Mouse (Mus musculus) Patski (cell line): Measurements from ENCODE around the gene Sarm1. TPM values are rescaled to one million over a fixed set of nuclear protein-coding genes. Genes with fewer than 3 reads are reported as not detected.

Source experiments
- ATAC-seq: fragments of 100-300 bp; one replicate; pipeline ENCODE4 v1.8.0; 2021
- CTCF ChIA-PET: fragments of 350-600 bp; sonication (Branson Sonifier 250); formaldehyde crosslinking; loops from one replicate; lab custom pipeline; 2022; ENCODE audit warnings: inconsistent platforms; lab: Charles Lee
- POLR2A ChIA-PET: fragments of 350-600 bp; sonication (Branson Sonifier 250); formaldehyde crosslinking; loops from one replicate; lab custom pipeline; 2022; ENCODE audit warnings: antibody characterized with exemption, inconsistent platforms; lab: Charles Lee
- DNase-seq: peaks from one replicate; pipeline ENCODE4 v3.0.0-alpha.2; 2011; ENCODE audit warnings: low read depth, low spot score
- H3K27me3 ChIP-seq: fragments of 371-371 bp; one replicate; pipeline ENCODE4 v1.5.1; 2021
- CTCF ChIP-seq: fragments of 100-300 bp; IDR thresholded peaks from one replicate; pipeline ENCODE4 v1.5.1; 2021
- in situ Hi-C: fragments of 300-500 bp; cut with MboI; formaldehyde crosslinking; loops from 3 replicates; pipeline ENCODE4 v1.11.1; 2018; ENCODE audit warnings: low pct_unique_long_range_greater_than_20kb, mixed read lengths
- polyA plus RNA-seq: library from polyadenylated mRNA; unstranded; gene quantifications from one replicate; pipeline ENCODE4 v1.2.3, GENCODE M21; 2021

The Sarm1 gene
- polyA plus RNA-seq, 1 experiment from 2014 or later = 1.4 TPM

DNA sequence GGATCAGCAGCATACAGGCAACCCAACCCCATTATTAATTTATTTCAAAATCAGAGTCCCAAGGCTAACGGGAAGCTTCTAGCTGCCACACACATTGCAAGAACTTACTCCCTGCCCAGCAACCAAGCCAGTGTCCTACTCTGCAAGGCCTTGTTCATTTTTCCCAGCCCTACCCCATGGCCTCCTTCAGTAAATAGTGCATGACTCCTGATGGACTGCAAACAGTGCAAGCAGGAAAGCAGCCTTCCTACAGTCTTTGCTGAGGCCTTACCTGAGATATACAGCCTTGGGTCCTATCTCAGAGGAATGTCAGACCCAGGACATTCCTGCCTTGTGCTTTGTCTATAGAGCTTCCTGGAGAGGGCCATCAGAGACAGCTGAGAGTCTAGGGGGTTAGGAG lies 72.0 kb downstream of the Sarm1 start:
- no peaks in the 10 kb centered on the region for H3K27me3 ChIP-seq
- DNase-seq (no peak), ATAC-seq (no peak)
- in situ Hi-C loops = no loop called here
- TF ChIP-seq CTCF = no peak
- ChIA-PET POLR2A (no interaction called here), CTCF (interaction anchor here (0.9 kb wide), 1 partner anchor 30 kb away, joined by 3 read pairs; no protein-coding TSS in a partner anchor)

DNA sequence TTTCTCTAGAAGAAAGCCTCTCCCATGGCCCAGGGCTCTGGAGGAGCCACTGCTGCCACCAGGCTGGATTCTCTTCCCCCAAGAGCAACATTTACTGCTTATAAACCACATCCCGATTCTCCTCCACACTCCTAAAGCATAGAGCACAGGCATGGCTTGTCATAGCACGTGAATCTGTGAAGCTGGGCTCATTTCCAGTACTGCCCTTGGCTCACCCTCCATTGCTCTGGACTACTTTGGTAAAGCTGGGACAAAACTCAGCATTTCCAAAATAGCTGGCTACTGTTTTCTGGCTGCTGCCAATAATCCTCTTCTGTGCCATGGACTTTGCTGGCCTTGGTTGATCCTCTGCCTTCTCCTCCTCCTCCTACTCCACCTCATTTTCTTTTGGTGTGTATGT lies 73.2 kb downstream of the Sarm1 start:
- ChIA-PET CTCF (interaction anchor here (1.6 kb wide), 1 partner anchor 25 kb away, joined by 6 read pairs; no protein-coding TSS in a partner anchor), POLR2A (no interaction called here)
- DNase-seq (no peak), ATAC-seq (no peak)
- no peak for TF ChIP-seq CTCF
- in situ Hi-C loops = no loop called here
- no peaks in the 10 kb centered on the region for H3K27me3 ChIP-seq

Other genes with a start within 250 kb of the Sarm1 start
- gene 2610507B11Rik, start 236.0 kb downstream of the Sarm1 start, polyA plus RNA-seq = 192 TPM
- gene BC030499, start 206.9 kb downstream of the Sarm1 start, polyA plus RNA-seq = 0.30 TPM
- 45.2 TPM for gene Spag5, start 196.2 kb downstream of the Sarm1 start, polyA plus RNA-seq
- gene Aldoc, start 174.8 kb downstream of the Sarm1 start, polyA plus RNA-seq = 0.32 TPM
- 96.5 TPM for gene Pigs, start 169.3 kb downstream of the Sarm1 start, polyA plus RNA-seq
- gene Unc119, start 154.3 kb downstream of the Sarm1 start, polyA plus RNA-seq = 55.0 TPM
- 0.37 TPM for gene Foxn1, start 111.2 kb downstream of the Sarm1 start, polyA plus RNA-seq
- 1.1 TPM for gene Slc13a2, start 75.5 kb downstream of the Sarm1 start, polyA plus RNA-seq
- gene Slc46a1, start 32.1 kb downstream of the Sarm1 start, polyA plus RNA-seq = 15.6 TPM
- gene Vtn, start 1.3 kb upstream of the Sarm1 start, polyA plus RNA-seq = not detected
- not detected for gene Sebox, start 5.7 kb upstream of the Sarm1 start, polyA plus RNA-seq
- 48.0 TPM for gene Tmem199, start 14.4 kb upstream of the Sarm1 start, polyA plus RNA-seq
- gene Poldip2, start 14.4 kb upstream of the Sarm1 start, polyA plus RNA-seq = 148 TPM
- 68.3 TPM for gene Tnfaip1, start 38.6 kb upstream of the Sarm1 start, polyA plus RNA-seq
- 77.8 TPM for gene Ift20, start 38.6 kb upstream of the Sarm1 start, polyA plus RNA-seq
- gene Tmem97, start 53.0 kb upstream of the Sarm1 start, polyA plus RNA-seq = 19.1 TPM
- 22.7 TPM for gene Nlk, start 199.6 kb upstream of the Sarm1 start, polyA plus RNA-seq